Mouse (Mus musculus) midbrain, postnatal 0 days (tissue): ENCODE measurements around the gene 9030612E09Rik. TPM values are rescaled to one million over a fixed set of nuclear protein-coding genes. Genes with fewer than 3 reads are reported as not detected.
A peak's percentile ranks its signal among the peaks of the same experiment; 100 is the strongest.

Experiments used
- ATAC-seq: fragments of 200-750 bp; cut with Nextera tagmentation; 2 replicates; pipeline ENCODE4 v1.8.0; 2017; ENCODE audit warnings: moderate number of reproducible peaks, mild to moderate bottlenecking, moderate TSS enrichment, moderate library complexity; ENCODE audit not compliant: low FRiP score
- DNase-seq: peaks from one replicate; pipeline ENCODE4 v3.0.0-alpha.2; 2015; ENCODE audit warnings: low spot score
- H3K27ac ChIP-seq: fragments of 300-500 bp; sonication (generic); 2 replicates; pipeline ENCODE4 v1.5.1; 2014; ENCODE audit warnings: low read depth, mild to moderate bottlenecking, low read length, mixed read lengths
- H3K27me3 ChIP-seq: fragments of 300-500 bp; sonication (generic); 2 replicates; pipeline ENCODE4 v1.6.1; 2014; ENCODE audit warnings: low read length, control low read depth, mixed read lengths; ENCODE audit not compliant: insufficient read depth
- H3K36me3 ChIP-seq: fragments of 300-500 bp; sonication (generic); 2 replicates; pipeline ENCODE4 v1.6.1; 2014; ENCODE audit warnings: low read length, control low read depth, mixed read lengths; ENCODE audit not compliant: insufficient read depth
- H3K4me1 ChIP-seq: fragments of 300-500 bp; sonication (generic); 2 replicates; pipeline ENCODE4 v1.6.1; 2014; ENCODE audit warnings: mild to moderate bottlenecking, control low read depth, antibody characterized with exemption, low read length, mixed read lengths; ENCODE audit not compliant: insufficient read depth
- H3K4me2 ChIP-seq: fragments of 300-500 bp; sonication (generic); 2 replicates; pipeline ENCODE4 v1.6.1; 2014; ENCODE audit warnings: low read depth, mild to moderate bottlenecking, low read length, mixed read lengths; ENCODE audit not compliant: poor library complexity, severe bottlenecking
- H3K4me3 ChIP-seq: fragments of 300-500 bp; sonication (generic); 2 replicates; pipeline ENCODE4 v1.5.1; 2014; ENCODE audit warnings: low read depth, mild to moderate bottlenecking, low read length, moderate library complexity
- H3K9ac ChIP-seq: fragments of 300-500 bp; sonication (generic); replicated peaks from 2 replicates; pipeline ENCODE4 v1.6.1; 2014; ENCODE audit warnings: mild to moderate bottlenecking, low read length, moderate library complexity, mixed read lengths; ENCODE audit not compliant: poor library complexity, severe bottlenecking
- H3K9me3 ChIP-seq: fragments of 300-500 bp; sonication (generic); 2 replicates; pipeline ENCODE4 v1.6.1; 2016; ENCODE audit warnings: low read length, control low read depth
- CTCF ChIP-seq: IDR thresholded peaks from 2 replicates; pipeline ENCODE4 v1.5.1; 2016; ENCODE audit warnings: antibody characterized with exemption, mild to moderate bottlenecking
- WGBS: fragments of 180-500 bp; shearing (Covaris S2); extraction: QIAGEN DNeasy Blood & Tissue Kit; methylation state at CpG from one replicate; pipeline ENCODE4 v1.1.7; 2014; 5-methylcytosine and 5-hydroxymethylcytosine counted together
- polyA plus RNA-seq: library from polyadenylated mRNA; unstranded; fragments of >200 nt; fragmentation: Nextera tagmentation; extraction: Ambion mirVana; gene quantifications from 2 replicates; pipeline ENCODE4 v1.2.1, GENCODE M21; 2015
- total RNA-seq: library from RNA; depleted of rRNA; stranded (reverse); fragments of >200 nt; gene quantifications from 2 replicates; pipeline ENCODE4 v1.2.3, GENCODE M21; 2014

Gene 9030612E09Rik
- total and polyA plus RNA-seq, 2 experiments from 2014 or later, result 0.93 to 1.5 TPM

GRCm38 (mm10) chr10:43166817-43167216 lies 7.7 kb upstream of the 9030612E09Rik start:
- Histone ChIP-seq H3K27ac (no peak overlapping the region), H3K4me2 (no peak overlapping the region), H3K9me3 (no peaks in the 10 kb centered on the region), H3K4me3 (no peak overlapping the region), H3K9ac (no peak overlapping the region), H3K27me3 (no peaks in the 10 kb centered on the region), H3K4me1 (peaks cover 5% of the 10 kb centered on the region; the same call in 1 of the 2 replicates), H3K36me3 (no peaks in the 10 kb centered on the region)
- 97% methylated on average over 3 of the region's 3 CpGs for WGBS
- DNase-seq (no peak), ATAC-seq (no peak)
- TF ChIP-seq CTCF, result peak; percentile 31

GRCm38 (mm10) chr10:43168847-43169246 lies 5.7 kb upstream of the 9030612E09Rik start:
- ATAC-seq, result no peak
- no peak overlapping the region for H3K9ac ChIP-seq
- peaks cover 5% of the 10 kb centered on the region; the same call in 1 of the 2 replicates for H3K4me1 ChIP-seq
- 56% methylated on average over 7 of the region's 7 CpGs for WGBS
- H3K27me3 ChIP-seq, result no peaks in the 10 kb centered on the region
- no peak overlapping the region for H3K27ac ChIP-seq
- peak overlapping the region; percentile 15; the same call in 1 of the 2 replicates for H3K4me2 ChIP-seq
- no peak for DNase-seq
- H3K36me3 ChIP-seq, result no peaks in the 10 kb centered on the region
- no peak for TF ChIP-seq CTCF
- H3K4me3 ChIP-seq, result no peak overlapping the region
- no peaks in the 10 kb centered on the region for H3K9me3 ChIP-seq

GRCm38 (mm10) chr10:43171106-43171505 lies 3.4 kb upstream of the 9030612E09Rik start:
- H3K4me3 ChIP-seq, result peak overlapping the region; percentile 97
- no peaks in the 10 kb centered on the region for H3K27me3 ChIP-seq
- H3K9me3 ChIP-seq, result no peaks in the 10 kb centered on the region
- peak overlapping the region; percentile 88 for H3K4me2 ChIP-seq
- peaks cover 5% of the 10 kb centered on the region; the same call in 1 of the 2 replicates for H3K4me1 ChIP-seq
- H3K27ac ChIP-seq, result no peak overlapping the region
- DNase-seq (no peak), ATAC-seq (no peak)
- WGBS, result 3% methylated on average over 8 of the region's 8 CpGs
- H3K36me3 ChIP-seq, result no peaks in the 10 kb centered on the region
- peak overlapping the region; percentile 67 for H3K9ac ChIP-seq
- no peak for TF ChIP-seq CTCF

GRCm38 (mm10) chr10:43172066-43172465 lies 2.4 kb upstream of the 9030612E09Rik start:
- DNase-seq (no peak), ATAC-seq (no peak)
- Histone ChIP-seq H3K4me1 (peaks cover 5% of the 10 kb centered on the region; the same call in 1 of the 2 replicates), H3K4me2 (peak overlapping the region; percentile 88), H3K4me3 (peak overlapping the region; percentile 97), H3K36me3 (no peaks in the 10 kb centered on the region), H3K9me3 (no peaks in the 10 kb centered on the region), H3K27ac (no peak overlapping the region), H3K27me3 (no peaks in the 10 kb centered on the region), H3K9ac (peak overlapping the region; percentile 67; the same call in 1 of the 2 replicates)
- TF ChIP-seq CTCF, result no peak
- 2% methylated on average over 7 of the region's 7 CpGs for WGBS

GRCm38 (mm10) chr10:43172554-43172953 lies 1.9 kb upstream of the 9030612E09Rik start:
- WGBS, result 2% methylated on average over 8 of the region's 8 CpGs
- H3K4me3 ChIP-seq, result peak overlapping the region; percentile 97
- H3K9ac ChIP-seq, result peak overlapping the region; percentile 91
- peak overlapping the region; percentile 96 for H3K27ac ChIP-seq
- H3K9me3 ChIP-seq, result no peaks in the 10 kb centered on the region
- TF ChIP-seq CTCF, result no peak
- no peaks in the 10 kb centered on the region for H3K27me3 ChIP-seq
- ATAC-seq (no peak), DNase-seq (no peak)
- H3K4me2 ChIP-seq, result peak overlapping the region; percentile 88
- H3K4me1 ChIP-seq, result peaks cover 5% of the 10 kb centered on the region; the same call in 1 of the 2 replicates
- H3K36me3 ChIP-seq, result no peaks in the 10 kb centered on the region

- WGBS, result under 1% methylated on average over 53 of the region's 53 CpGs
- ATAC-seq (peak; percentile 67), DNase-seq (peak; percentile 62)
- peak overlapping the region; percentile 88 for H3K4me2 ChIP-seq
- peak overlapping the region; percentile 97 for H3K4me3 ChIP-seq
- H3K4me1 ChIP-seq, result peaks cover 5% of the 10 kb centered on the region; the same call in 1 of the 2 replicates
- H3K27ac ChIP-seq, result peak overlapping the region; percentile 96
- peak; percentile 31; the same call in 1 of the 2 replicates for TF ChIP-seq CTCF
- H3K36me3 ChIP-seq, result no peaks in the 10 kb centered on the region
- peak overlapping the region; percentile 91 for H3K9ac ChIP-seq
- no peaks in the 10 kb centered on the region for H3K9me3 ChIP-seq
- no peaks in the 10 kb centered on the region for H3K27me3 ChIP-seq
Observed at GRCm38 (mm10) chr10:43173141-43173827, 1.2 kb upstream of the 9030612E09Rik start.
